Mouse (Mus musculus) spleen, adult 2 months (tissue): ENCODE results near the gene Sec24c.

Experiments used
- CTCF ChIP-seq: fragments of 200-500 bp; IDR thresholded peaks from 2 replicates; pipeline ENCODE4 v1.5.1; 2011; ENCODE audit warnings: mild to moderate bottlenecking, inconsistent platforms; ENCODE audit not compliant: insufficient read depth, insufficient read length, insufficient replicate concordance; ENCODE audit errors: extremely low read depth
- POLR2A ChIP-seq: fragments of 200-500 bp; IDR thresholded peaks from 2 replicates; pipeline ENCODE4 v1.6.1; 2011; ENCODE audit warnings: low read depth, low read length, inconsistent platforms

- TF ChIP-seq CTCF (no peak), POLR2A (no peak)
Measured at GRCm38 (mm10) chr14:20733041-20733951, 59.2 kb downstream of the Sec24c start.
